Mouse (Mus musculus): ENCODE results near the gene Wnt4. TPM values are rescaled to one million over a fixed set of nuclear protein-coding genes. Genes with fewer than 3 reads are reported as not detected.

Gene Wnt4
- polyA plus RNA-seq, 1 experiment from 2014 or later, result 1.2 TPM

DNA sequence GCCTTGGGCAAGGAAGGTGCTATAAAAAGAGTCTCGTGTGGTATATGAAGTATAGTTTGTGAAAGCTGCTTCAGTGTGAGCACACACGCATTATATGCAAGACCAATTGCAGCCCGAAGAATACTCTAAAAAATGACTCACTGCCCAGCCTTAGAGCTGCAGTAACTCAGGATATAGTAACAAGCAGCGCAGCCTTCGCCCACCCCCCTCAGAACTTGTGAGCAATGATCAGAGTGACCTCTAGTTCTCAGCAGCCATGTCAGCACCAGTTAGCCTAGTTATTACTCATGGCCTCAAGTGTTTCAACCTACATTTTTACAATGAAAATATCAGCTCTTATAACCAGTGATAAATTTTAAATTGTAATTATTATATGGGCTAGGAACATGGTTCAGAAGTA lies 59.2 kb downstream of the Wnt4 start:
- H3K9ac ChIP-seq (ENCODE audit: low read depth, low read length), result no peak overlapping the region
- ATAC-seq, result no peak
- no peaks in the 10 kb centered on the region; the same call in 1 of the 2 replicates for H3K4me1 ChIP-seq (ENCODE audit: control insufficient read depth, insufficient read depth, low read depth, low read length)
- H3K4me3 ChIP-seq (ENCODE audit: low read length), result no peak overlapping the region
- H3K36me3 ChIP-seq (ENCODE audit: control insufficient read depth, insufficient read depth, low read length), result peaks cover 9% of the 10 kb centered on the region
- no peaks in the 10 kb centered on the region for H3K9me3 ChIP-seq (ENCODE audit: control insufficient read depth, low read length)
- no peak overlapping the region for H3K27ac ChIP-seq (ENCODE audit: low read depth, low read length)
- WGBS, result 87% methylated on average over 5 of the region's 5 CpGs
- H3K4me2 ChIP-seq (ENCODE audit: low read length), result no peak overlapping the region
- no peaks in the 10 kb centered on the region for H3K27me3 ChIP-seq (replicated peaks; ENCODE audit: control insufficient read depth, insufficient read depth, low read length)

- Histone ChIP-seq H3K9ac (ENCODE audit: low read depth, low read length) (no peak overlapping the region), H3K4me3 (ENCODE audit: low read length) (no peak overlapping the region), H3K4me2 (ENCODE audit: low read length) (no peak overlapping the region), H3K27ac (ENCODE audit: low read depth, low read length) (no peak overlapping the region), H3K27me3 (replicated peaks; ENCODE audit: control insufficient read depth, insufficient read depth, low read length) (no peaks in the 10 kb centered on the region), H3K4me1 (ENCODE audit: control insufficient read depth, insufficient read depth, low read depth, low read length) (no peaks in the 10 kb centered on the region; the same call in 1 of the 2 replicates), H3K36me3 (ENCODE audit: control insufficient read depth, insufficient read depth, low read length) (no peaks in the 10 kb centered on the region; the same call in 1 of the 2 replicates), H3K9me3 (ENCODE audit: control insufficient read depth, low read length) (no peaks in the 10 kb centered on the region)
- no peak for ATAC-seq
- 89% methylated on average over 1 of the region's 1 CpGs for WGBS
Observed at GRCm38 (mm10) chr4:137339415-137339814, 62.1 kb downstream of the Wnt4 start.

DNA sequence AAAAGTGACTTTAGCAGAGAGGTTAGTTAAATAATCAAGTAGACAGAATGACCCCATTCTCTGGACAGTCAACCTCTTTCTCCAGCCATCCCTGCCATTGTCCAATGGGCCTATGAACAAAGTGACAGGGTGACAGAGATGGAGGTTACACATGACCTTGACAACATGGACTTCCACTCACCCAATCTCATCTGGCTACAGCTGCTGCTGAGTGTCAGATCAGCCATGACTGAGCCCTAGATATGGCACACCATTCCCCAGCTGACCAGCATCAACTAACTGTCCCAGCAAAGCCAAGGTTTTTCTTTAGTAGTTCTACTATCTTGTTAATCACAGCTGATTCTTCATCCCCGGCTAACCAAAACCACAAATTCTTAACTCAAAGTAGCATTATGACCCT lies 65.5 kb downstream of the Wnt4 start:
- H3K4me2 ChIP-seq (ENCODE audit: low read length), result no peak overlapping the region
- H3K27ac ChIP-seq (ENCODE audit: low read depth, low read length), result no peak overlapping the region
- no peaks in the 10 kb centered on the region for H3K36me3 ChIP-seq (ENCODE audit: control insufficient read depth, insufficient read depth, low read length)
- 93% methylated on average over 1 of the region's 1 CpGs for WGBS
- ATAC-seq, result no peak
- H3K4me1 ChIP-seq (ENCODE audit: control insufficient read depth, insufficient read depth, low read depth, low read length), result no peaks in the 10 kb centered on the region; the same call in 1 of the 2 replicates
- no peaks in the 10 kb centered on the region for H3K9me3 ChIP-seq (ENCODE audit: control insufficient read depth, low read length)
- no peak overlapping the region for H3K4me3 ChIP-seq (ENCODE audit: low read length)
- no peaks in the 10 kb centered on the region for H3K27me3 ChIP-seq (replicated peaks; ENCODE audit: control insufficient read depth, insufficient read depth, low read length)
- no peak overlapping the region for H3K9ac ChIP-seq (ENCODE audit: low read depth, low read length)

GRCm38 (mm10) chr4:137345112-137345511 lies 67.8 kb downstream of the Wnt4 start:
- Histone ChIP-seq H3K36me3 (ENCODE audit: control insufficient read depth, insufficient read depth, low read length) (no peaks in the 10 kb centered on the region), H3K4me1 (ENCODE audit: control insufficient read depth, insufficient read depth, low read depth, low read length) (no peaks in the 10 kb centered on the region), H3K4me2 (ENCODE audit: low read length) (no peak overlapping the region), H3K9me3 (ENCODE audit: control insufficient read depth, low read length) (no peaks in the 10 kb centered on the region), H3K9ac (ENCODE audit: low read depth, low read length) (no peak overlapping the region), H3K27ac (ENCODE audit: low read depth, low read length) (no peak overlapping the region), H3K27me3 (replicated peaks; ENCODE audit: control insufficient read depth, insufficient read depth, low read length) (no peaks in the 10 kb centered on the region), H3K4me3 (ENCODE audit: low read length) (no peak overlapping the region)
- ATAC-seq, result no peak
- WGBS, result 76% methylated on average over 2 of the region's 2 CpGs

DNA sequence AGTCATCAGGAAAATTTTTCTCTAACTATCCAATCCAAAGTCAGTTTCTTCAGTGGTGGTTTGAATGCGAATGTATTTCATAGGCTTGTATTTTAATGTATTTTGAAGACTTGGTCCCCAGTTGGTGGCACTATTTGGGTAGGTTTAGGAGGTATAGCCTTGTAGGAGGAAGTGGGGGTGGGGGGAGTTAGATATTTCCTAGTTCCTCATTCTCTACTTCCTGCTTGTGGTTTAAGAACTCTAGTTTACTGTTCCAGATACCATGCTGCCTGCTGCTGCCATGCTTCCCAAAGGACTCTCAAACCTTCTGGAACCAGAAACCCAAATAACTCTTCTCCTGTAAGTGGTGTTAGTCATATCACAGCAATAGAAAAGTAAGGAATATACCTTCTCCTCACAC lies 68.5 kb downstream of the Wnt4 start:
- Histone ChIP-seq H3K27me3 (replicated peaks; ENCODE audit: control insufficient read depth, insufficient read depth, low read length) (no peaks in the 10 kb centered on the region), H3K36me3 (ENCODE audit: control insufficient read depth, insufficient read depth, low read length) (no peaks in the 10 kb centered on the region), H3K9ac (ENCODE audit: low read depth, low read length) (no peak overlapping the region), H3K9me3 (ENCODE audit: control insufficient read depth, low read length) (no peaks in the 10 kb centered on the region), H3K4me3 (ENCODE audit: low read length) (no peak overlapping the region), H3K27ac (ENCODE audit: low read depth, low read length) (no peak overlapping the region), H3K4me2 (ENCODE audit: low read length) (no peak overlapping the region), H3K4me1 (ENCODE audit: control insufficient read depth, insufficient read depth, low read depth, low read length) (no peaks in the 10 kb centered on the region)
- ATAC-seq, result no peak
- 98% methylated on average over 1 of the region's 1 CpGs for WGBS

Other genes starting within 250 kb of the Wnt4 start
- 3.2 and 4.4 TPM in 2 replicates for gene Zbtb40, start 228.7 kb upstream of the Wnt4 start, polyA plus RNA-seq (2015; fragmentation: Nextera tagmentation; extraction: Ambion mirVana)
- 975 and 1,060 TPM in 2 replicates for gene Cdc42, start 80.2 kb downstream of the Wnt4 start, polyA plus RNA-seq (2015; fragmentation: Nextera tagmentation; extraction: Ambion mirVana)
- gene Cela3a, start 132.3 kb downstream of the Wnt4 start, polyA plus RNA-seq (2015; fragmentation: Nextera tagmentation; extraction: Ambion mirVana), result not detected in 2 replicates
- not detected in 2 replicates for gene Cela3b, start 153.1 kb downstream of the Wnt4 start, polyA plus RNA-seq (2015; fragmentation: Nextera tagmentation; extraction: Ambion mirVana)
- not detected in 2 replicates for gene 1700013G24Rik, start 175.8 kb downstream of the Wnt4 start, polyA plus RNA-seq (2015; fragmentation: Nextera tagmentation; extraction: Ambion mirVana)
- 6.5 and 9.3 TPM in 2 replicates for gene Hspg2, start 191.3 kb downstream of the Wnt4 start, polyA plus RNA-seq (2015; fragmentation: Nextera tagmentation; extraction: Ambion mirVana)